Mouse (Mus musculus): Measurements from ENCODE around the gene Gm17175.
"Not testable (repeated sequence)": the region's sequence is repeated elsewhere in the genome, so short reads cannot be mapped to it uniquely, and the experiment has no call there.

DNA sequence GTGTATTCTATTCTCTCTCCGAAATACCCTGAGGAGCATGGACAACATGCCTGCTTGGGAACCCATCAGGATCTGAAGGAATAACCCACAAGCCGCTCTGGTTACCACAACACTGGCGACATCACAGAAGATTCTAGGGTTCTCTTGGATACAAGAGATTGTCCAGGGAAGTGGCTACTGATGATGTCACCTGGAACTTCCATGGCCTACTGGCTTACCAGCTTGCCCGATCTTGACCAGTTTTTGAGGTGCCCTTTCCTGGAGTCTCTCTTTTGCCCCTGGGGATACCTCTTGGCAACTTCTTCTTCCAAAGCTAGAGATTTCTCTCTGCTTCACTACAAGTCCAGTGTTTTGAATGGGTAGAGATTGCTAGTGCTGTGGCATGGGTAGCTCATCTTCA, 18.2 kb upstream of the Gm17175 start, which contains the start of gene Gm17174:
- TF ChIP-seq CTCF (IDR thresholded peaks at IDR 0.05; ENCODE audit: low read depth); EP300 (optimal IDR thresholded peaks at IDR 0.05): not testable (repeated sequence)

All from stomach, postnatal 0 days (tissue).